Mouse (Mus musculus): Measurements from ENCODE around the gene Brca2.
A peak's percentile ranks its signal among the peaks of the same experiment; 100 is the strongest.

The Brca2 gene

GRCm38 (mm10) chr5:150584337-150584729 lies 61.9 kb downstream of the Brca2 start:
- Histone ChIP-seq H3K4me3 (replicated peaks; ENCODE audit: low read length) (no peak overlapping the region), H3K36me3 (ENCODE audit: insufficient read depth, low read length) (no peaks in the 10 kb centered on the region), H3K9me3 (ENCODE audit: low read length) (no peaks in the 10 kb centered on the region), H3K27me3 (ENCODE audit: insufficient read depth, low read length) (0 out of 2 replicates have a peak, but pooled peaks cover 2% of the 10 kb centered on the region), H3K4me1 (replicated peaks; ENCODE audit: low read depth, low read length) (no peaks in the 10 kb centered on the region)
- TF ChIP-seq CTCF (conservative IDR thresholded peaks at IDR 0.05; ENCODE audit: low read length) (no peak), NANOG (IDR thresholded peaks at IDR 0.05; ENCODE audit: borderline replicate concordance, low read length) (no peak), POU5F1 (IDR thresholded peaks at IDR 0.05; ENCODE audit: borderline replicate concordance, low read length) (no peak)

- Histone ChIP-seq H3K27me3 (ENCODE audit: insufficient read depth, low read length) (peaks cover 30% of the 10 kb centered on the region), H3K36me3 (ENCODE audit: insufficient read depth, low read length) (no peaks in the 10 kb centered on the region), H3K4me3 (replicated peaks; ENCODE audit: low read length) (no peak overlapping the region), H3K9me3 (ENCODE audit: low read length) (no peaks in the 10 kb centered on the region), H3K4me1 (replicated peaks; ENCODE audit: low read depth, low read length) (peaks cover 15% of the 10 kb centered on the region)
- TF ChIP-seq POU5F1 (IDR thresholded peaks at IDR 0.05; ENCODE audit: borderline replicate concordance, low read length) = no peak
- TF ChIP-seq CTCF (conservative IDR thresholded peaks at IDR 0.05; ENCODE audit: low read length) = no peak
- TF ChIP-seq NANOG (IDR thresholded peaks at IDR 0.05; ENCODE audit: borderline replicate concordance, low read length) = no peak
Observed at GRCm38 (mm10) chr5:150589945-150590344, 67.5 kb downstream of the Brca2 start.

GRCm38 (mm10) chr5:150592186-150592903 lies 69.9 kb downstream of the Brca2 start:
- no peak for TF ChIP-seq CTCF (conservative IDR thresholded peaks at IDR 0.05; ENCODE audit: low read length)
- no peak for TF ChIP-seq POU5F1 (IDR thresholded peaks at IDR 0.05; ENCODE audit: borderline replicate concordance, low read length)
- TF ChIP-seq NANOG (IDR thresholded peaks at IDR 0.05; ENCODE audit: borderline replicate concordance, low read length) = no peak
- Histone ChIP-seq H3K4me1 (replicated peaks; ENCODE audit: low read depth, low read length) (peaks cover 22% of the 10 kb centered on the region), H3K27me3 (ENCODE audit: insufficient read depth, low read length) (peaks cover 50% of the 10 kb centered on the region), H3K36me3 (ENCODE audit: insufficient read depth, low read length) (no peaks in the 10 kb centered on the region), H3K4me3 (replicated peaks; ENCODE audit: low read length) (no peak overlapping the region), H3K9me3 (ENCODE audit: low read length) (no peaks in the 10 kb centered on the region)

GRCm38 (mm10) chr5:150592904-150593755 lies 70.7 kb downstream of the Brca2 start:
- no peaks in the 10 kb centered on the region for H3K36me3 ChIP-seq (ENCODE audit: insufficient read depth, low read length)
- H3K9me3 ChIP-seq (ENCODE audit: low read length) = no peaks in the 10 kb centered on the region
- TF ChIP-seq CTCF (conservative IDR thresholded peaks at IDR 0.05; ENCODE audit: low read length) = no peak
- peak overlapping the region; percentile 93 for H3K4me3 ChIP-seq (replicated peaks; ENCODE audit: low read length)
- H3K4me1 ChIP-seq (replicated peaks; ENCODE audit: low read depth, low read length) = peaks cover 25% of the 10 kb centered on the region
- peaks cover 56% of the 10 kb centered on the region for H3K27me3 ChIP-seq (ENCODE audit: insufficient read depth, low read length)

- H3K9me3 ChIP-seq (ENCODE audit: low read length) = no peaks in the 10 kb centered on the region
- no peaks in the 10 kb centered on the region for H3K36me3 ChIP-seq (ENCODE audit: insufficient read depth, low read length)
- peak overlapping the region; percentile 93 for H3K4me3 ChIP-seq (replicated peaks; ENCODE audit: low read length)
- TF ChIP-seq CTCF (conservative IDR thresholded peaks at IDR 0.05; ENCODE audit: low read length) = no peak
- TF ChIP-seq POU5F1 (IDR thresholded peaks at IDR 0.05; ENCODE audit: borderline replicate concordance, low read length) = no peak
- TF ChIP-seq NANOG (IDR thresholded peaks at IDR 0.05; ENCODE audit: borderline replicate concordance, low read length) = no peak
- peaks cover 62% of the 10 kb centered on the region for H3K27me3 ChIP-seq (ENCODE audit: insufficient read depth, low read length)
- H3K4me1 ChIP-seq (replicated peaks; ENCODE audit: low read depth, low read length) = peaks cover 31% of the 10 kb centered on the region
Observed at GRCm38 (mm10) chr5:150593756-150594648, 71.6 kb downstream of the Brca2 start.

GRCm38 (mm10) chr5:150594649-150595339 lies 72.4 kb downstream of the Brca2 start:
- no peaks in the 10 kb centered on the region for H3K36me3 ChIP-seq (ENCODE audit: insufficient read depth, low read length)
- peak overlapping the region; percentile 93 for H3K4me3 ChIP-seq (replicated peaks; ENCODE audit: low read length)
- H3K4me1 ChIP-seq (replicated peaks; ENCODE audit: low read depth, low read length) = peaks cover 37% of the 10 kb centered on the region
- H3K9me3 ChIP-seq (ENCODE audit: low read length) = no peaks in the 10 kb centered on the region
- H3K27me3 ChIP-seq (ENCODE audit: insufficient read depth, low read length) = peaks cover 62% of the 10 kb centered on the region
- TF ChIP-seq POU5F1 (IDR thresholded peaks at IDR 0.05; ENCODE audit: borderline replicate concordance, low read length) (no peak), NANOG (IDR thresholded peaks at IDR 0.05; ENCODE audit: borderline replicate concordance, low read length) (no peak), CTCF (conservative IDR thresholded peaks at IDR 0.05; ENCODE audit: low read length) (no peak)

- H3K4me3 ChIP-seq (replicated peaks; ENCODE audit: low read length) = no peak overlapping the region
- H3K27me3 ChIP-seq (ENCODE audit: insufficient read depth, low read length) = peaks cover 62% of the 10 kb centered on the region
Observed at GRCm38 (mm10) chr5:150595366-150596016, 73.1 kb downstream of the Brca2 start.

More at GRCm38 (mm10) chr5:150595366-150596016, 73.1 kb downstream of the Brca2 start:
- Histone ChIP-seq H3K36me3 (ENCODE audit: insufficient read depth, low read length) (no peaks in the 10 kb centered on the region), H3K4me1 (replicated peaks; ENCODE audit: low read depth, low read length) (peaks cover 44% of the 10 kb centered on the region), H3K9me3 (ENCODE audit: low read length) (no peaks in the 10 kb centered on the region)
- TF ChIP-seq CTCF (conservative IDR thresholded peaks at IDR 0.05; ENCODE audit: low read length) (no peak), NANOG (IDR thresholded peaks at IDR 0.05; ENCODE audit: borderline replicate concordance, low read length) (no peak), POU5F1 (IDR thresholded peaks at IDR 0.05; ENCODE audit: borderline replicate concordance, low read length) (no peak)
